Mouse (Mus musculus): ENCODE data around the gene Ogg1. TPM values are rescaled to one million over a fixed set of nuclear protein-coding genes. Genes with fewer than 3 reads are reported as not detected.
"Not testable (repeated sequence)": the region's sequence is repeated elsewhere in the genome, so short reads cannot be mapped to it uniquely, and the experiment has no call there.

Gene Ogg1
- total RNA-seq, 2 experiments from 2014 or later: 11.9 to 12.0 TPM

- no peak for DNase-seq
Observed at GRCm38 (mm10) chr6:113331721-113332120, 4.9 kb downstream of the Ogg1 start.

- DNase-seq: not testable (repeated sequence)
Observed at GRCm38 (mm10) chr6:113332734-113333133, 6.0 kb downstream of the Ogg1 start.

- peak; percentile 57 for DNase-seq
Observed at GRCm38 (mm10) chr6:113333137-113333950, 6.6 kb downstream of the Ogg1 start.

GRCm38 (mm10) chr6:113334216-113334615 lies 7.4 kb downstream of the Ogg1 start:
- DNase-seq: no peak

GRCm38 (mm10) chr6:113336852-113337620 lies 10.3 kb downstream of the Ogg1 start:
- DNase-seq: peak; percentile 67

- no peak for DNase-seq
Observed at GRCm38 (mm10) chr6:113341574-113341973, 14.8 kb downstream of the Ogg1 start.

GRCm38 (mm10) chr6:113342297-113342696 lies 15.5 kb downstream of the Ogg1 start:
- no peak for DNase-seq

GRCm38 (mm10) chr6:113343177-113344092 lies 16.7 kb downstream of the Ogg1 start, which contains the start of gene Camk1:
Camk1 (minus strand) TSS chr6:113343984.
- peak; percentile 93 for DNase-seq

- peak; percentile 86 for DNase-seq
Observed at GRCm38 (mm10) chr6:113344321-113344720, 17.5 kb downstream of the Ogg1 start.

GRCm38 (mm10) chr6:113346897-113347296 lies 20.1 kb downstream of the Ogg1 start:
- DNase-seq: no peak

- DNase-seq: no peak
Observed at GRCm38 (mm10) chr6:113350538-113350937, 23.8 kb downstream of the Ogg1 start.

- DNase-seq: no peak
Observed at GRCm38 (mm10) chr6:113351161-113351560, 24.4 kb downstream of the Ogg1 start.

GRCm38 (mm10) chr6:113351653-113352052 lies 24.9 kb downstream of the Ogg1 start:
- DNase-seq: no peak

GRCm38 (mm10) chr6:113352820-113353219 lies 26.0 kb downstream of the Ogg1 start:
- no peak for DNase-seq

GRCm38 (mm10) chr6:113353696-113354095 lies 26.9 kb downstream of the Ogg1 start:
- DNase-seq: no peak

GRCm38 (mm10) chr6:113361476-113361875 lies 34.7 kb downstream of the Ogg1 start:
- no peak for DNase-seq

- DNase-seq: no peak
Observed at GRCm38 (mm10) chr6:113362241-113362640, 35.5 kb downstream of the Ogg1 start.

GRCm38 (mm10) chr6:113364518-113365135 lies 37.9 kb downstream of the Ogg1 start:
- DNase-seq: peak; percentile 42

GRCm38 (mm10) chr6:113366639-113367038 lies 39.9 kb downstream of the Ogg1 start:
- DNase-seq: no peak

- no peak for DNase-seq
Observed at GRCm38 (mm10) chr6:113367574-113367973, 40.8 kb downstream of the Ogg1 start.

- DNase-seq: no peak
Observed at GRCm38 (mm10) chr6:113368124-113368523, 41.4 kb downstream of the Ogg1 start.

- DNase-seq: no peak
Observed at GRCm38 (mm10) chr6:113368577-113368976, 41.8 kb downstream of the Ogg1 start.

All from adrenal gland, postnatal 10 days (tissue).